Mouse (Mus musculus): ENCODE results near the gene Pla2g4b.

Gene Pla2g4b

DNA sequence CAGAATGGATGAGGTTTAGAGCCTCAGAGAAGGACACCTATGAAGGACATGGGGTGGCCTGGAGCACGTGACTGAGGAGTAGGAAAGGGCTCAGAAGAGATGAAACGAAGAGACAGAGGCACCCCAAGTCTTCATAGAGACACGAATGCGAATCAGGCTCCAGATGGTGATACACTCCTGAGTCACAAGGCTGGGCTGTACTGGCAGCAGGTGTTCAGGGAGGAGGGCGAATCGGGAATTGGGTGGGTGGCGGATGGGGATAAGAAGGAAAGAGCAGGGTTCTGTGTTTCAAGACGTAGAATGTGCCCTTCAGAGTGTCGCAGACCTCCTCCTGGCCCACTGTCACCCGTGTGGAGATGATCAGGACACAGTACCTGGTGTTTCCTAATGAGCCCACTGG lies 32.0 kb downstream of the Pla2g4b start:
- no peak for DNase-seq

- no peak for DNase-seq
These were observed 33.0 kb downstream of the Pla2g4b start for GRCm38 (mm10) chr2:120066224-120066623.

DNA sequence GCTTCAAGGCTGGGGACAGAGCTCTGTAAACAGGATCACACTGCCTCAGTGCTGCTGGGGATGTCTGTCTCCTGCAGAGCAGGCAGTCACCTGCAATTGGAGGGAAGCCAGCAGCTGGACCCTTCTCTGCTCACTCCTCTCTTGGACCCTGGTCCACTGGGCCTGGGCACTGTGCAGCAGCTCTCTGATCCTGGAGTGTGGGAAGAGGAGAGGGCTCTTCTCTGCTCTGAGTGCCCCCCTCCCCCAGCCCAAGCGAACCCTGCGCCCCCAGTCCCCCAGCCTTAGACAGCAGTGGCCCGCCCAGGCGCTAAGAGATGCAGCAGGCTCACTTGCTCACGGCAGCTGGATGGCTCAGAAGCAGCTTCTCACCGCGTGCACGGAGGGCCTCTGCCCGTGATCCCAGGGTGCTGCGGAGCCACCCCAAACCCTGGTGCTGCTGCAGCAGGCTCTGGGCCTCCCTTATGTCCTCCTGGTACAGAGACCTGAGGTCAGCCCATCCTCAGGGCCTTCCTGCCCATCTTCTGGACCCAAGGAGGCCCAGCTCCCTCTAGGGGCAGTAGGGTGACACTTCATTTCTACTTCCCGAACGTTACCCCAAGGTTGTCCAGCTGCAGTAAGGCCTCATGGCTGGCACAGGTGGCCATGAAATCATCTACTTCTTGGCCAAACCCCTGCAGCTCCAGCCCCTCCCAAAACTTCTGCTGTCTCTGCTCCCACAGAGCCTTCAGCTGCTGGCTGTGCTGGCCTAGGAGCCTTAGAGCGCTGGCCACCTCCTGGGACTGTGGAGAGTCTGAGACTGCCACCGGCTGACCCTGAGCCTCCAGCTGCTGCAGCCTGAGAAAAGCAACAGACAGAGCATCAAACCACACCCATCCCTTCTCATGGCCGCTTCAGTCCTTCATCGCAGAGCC lies 35.6 kb downstream of the Pla2g4b start:
- DNase-seq: peak; percentile 12 to 13

GRCm38 (mm10) chr2:120069466-120069990 lies 36.3 kb downstream of the Pla2g4b start:
- DNase-seq: no peak

DNA sequence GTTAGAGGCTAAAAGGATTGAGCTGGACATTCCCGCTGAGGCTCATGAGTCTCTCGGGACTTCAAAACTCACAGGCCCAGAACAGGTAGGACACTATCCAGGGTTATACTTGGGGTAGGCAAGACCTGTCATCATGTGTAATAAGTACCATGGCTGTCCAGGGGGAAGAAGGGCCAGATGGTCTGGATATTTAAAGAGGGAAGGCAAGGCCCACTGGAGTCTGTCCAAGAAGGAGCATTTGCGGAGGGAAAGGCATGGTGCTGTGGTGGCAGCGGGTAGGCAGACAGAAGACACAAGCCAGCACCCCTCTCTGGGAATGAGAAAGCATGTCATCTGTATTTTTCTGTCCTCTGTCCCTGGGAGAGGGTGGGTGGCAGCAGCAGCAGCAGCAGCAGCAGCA lies 40.9 kb downstream of the Pla2g4b start:
- no peak for DNase-seq

- DNase-seq: peak; percentile 41 to 44
These were observed 43.0 kb downstream of the Pla2g4b start for GRCm38 (mm10) chr2:120076076-120076705.

GRCm38 (mm10) chr2:120082416-120082815 lies 49.2 kb downstream of the Pla2g4b start:
- no peak for DNase-seq

GRCm38 (mm10) chr2:120084593-120085361 lies 51.6 kb downstream of the Pla2g4b start:
- DNase-seq: peak; percentile 40 to 49

- no peak for DNase-seq
These were observed 52.8 kb downstream of the Pla2g4b start for GRCm38 (mm10) chr2:120086038-120086437.

DNA sequence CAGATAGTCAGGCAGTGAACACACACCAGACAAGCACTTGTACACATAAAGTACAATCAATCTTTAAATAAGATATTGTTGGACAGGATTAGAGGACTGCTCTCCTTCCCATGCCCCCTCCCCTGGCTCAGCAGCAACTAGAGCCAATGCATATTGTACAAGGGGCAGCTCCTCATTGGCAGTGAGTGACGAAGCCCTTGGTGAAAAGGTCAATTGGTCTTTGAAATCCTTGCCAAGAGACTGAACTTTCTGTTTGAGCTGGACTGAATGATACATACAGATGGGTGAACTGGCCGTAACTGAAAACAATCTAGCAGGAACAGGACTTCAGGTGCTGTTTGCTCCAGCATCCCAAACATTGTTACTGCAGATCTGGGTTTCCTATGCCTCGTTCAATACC lies 54.2 kb downstream of the Pla2g4b start:
- no peak for DNase-seq

- no peak for DNase-seq
These were observed 54.7 kb downstream of the Pla2g4b start for GRCm38 (mm10) chr2:120087897-120088296.

- no peak for DNase-seq
These were observed 57.8 kb downstream of the Pla2g4b start for GRCm38 (mm10) chr2:120090979-120091378.
